Mouse (Mus musculus) heart, embryonic 14.5 days (tissue): ENCODE results near the gene Sidt1. TPM values are rescaled to one million over a fixed set of nuclear protein-coding genes. Genes with fewer than 3 reads are reported as not detected.

Experiments used
- ATAC-seq: fragments of 200-750 bp; cut with Nextera tagmentation; 2 replicates; pipeline ENCODE4 v1.8.0; 2017; ENCODE audit warnings: low read depth, moderate TSS enrichment; ENCODE audit not compliant: insufficient number of reproducible peaks, insufficient read depth, low FRiP score
- H3K27ac ChIP-seq, 2 experiments: fragments of 200-500 bp in 1 of 2; fragments of 300-500 bp in 1 of 2; sonication (generic) in 1 of 2; replicated peaks in 1 of 2; 2 replicates each; pipeline ENCODE4 v1.5.1; 2012 to 2014; ENCODE audit warnings: low read depth in 2 of 2, low read length in 2 of 2, control low read depth in 1 of 2, mild to moderate bottlenecking in 1 of 2, mixed read lengths in 1 of 2; ENCODE audit not compliant: control insufficient read depth in 1 of 2, insufficient read depth in 1 of 2
- H3K27me3 ChIP-seq: fragments of 300-500 bp; sonication (generic); 2 replicates; pipeline ENCODE4 v1.6.1; 2014; ENCODE audit warnings: mild to moderate bottlenecking, low read length, control low read depth; ENCODE audit not compliant: control insufficient read depth, insufficient read depth
- H3K36me3 ChIP-seq: fragments of 300-500 bp; sonication (generic); 2 replicates; pipeline ENCODE4 v1.6.1; 2014; ENCODE audit warnings: mild to moderate bottlenecking, control low read depth, low read length, mixed read lengths; ENCODE audit not compliant: control insufficient read depth, insufficient read depth
- H3K4me1 ChIP-seq, 2 experiments: fragments of 200-500 bp in 1 of 2; fragments of 300-500 bp in 1 of 2; sonication (generic) in 1 of 2; 2 replicates each; pipeline ENCODE4 v1.6.1; 2012 to 2014; ENCODE audit warnings: low read length in 2 of 2, control low read depth in 1 of 2, mixed read lengths in 1 of 2; ENCODE audit not compliant: control insufficient read depth in 2 of 2, insufficient read depth in 2 of 2
- H3K4me2 ChIP-seq: fragments of 300-500 bp; sonication (generic); 2 replicates; pipeline ENCODE4 v1.6.1; 2014; ENCODE audit warnings: mild to moderate bottlenecking, low read length
- H3K4me3 ChIP-seq, 2 experiments: fragments of 200-500 bp in 1 of 2; fragments of 300-500 bp in 1 of 2; sonication (generic) in 1 of 2; 2 replicates each; pipeline ENCODE4 v1.5.1; 2012 to 2014; ENCODE audit warnings: low read length in 2 of 2, mild to moderate bottlenecking in 2 of 2, control low read depth in 1 of 2, low read depth in 1 of 2, moderate library complexity in 1 of 2; ENCODE audit not compliant: control insufficient read depth in 1 of 2, insufficient read depth in 1 of 2
- H3K9ac ChIP-seq: fragments of 300-500 bp; sonication (generic); 2 replicates; pipeline ENCODE4 v1.6.1; 2014; ENCODE audit warnings: mild to moderate bottlenecking, low read length
- H3K9me3 ChIP-seq: fragments of 300-500 bp; sonication (generic); 2 replicates; pipeline ENCODE4 v1.6.1; 2016; ENCODE audit warnings: low read length, control low read depth; ENCODE audit not compliant: control insufficient read depth
- WGBS: fragments of 180-500 bp; shearing (Covaris S2); extraction: QIAGEN DNeasy Blood & Tissue Kit; methylation state at CpG from one replicate; pipeline ENCODE4 v1.1.7; 2014; 5-methylcytosine and 5-hydroxymethylcytosine counted together
- polyA plus RNA-seq: library from polyadenylated mRNA; unstranded; fragments of >200 nt; fragmentation: Nextera tagmentation; extraction: Ambion mirVana; gene quantifications from 2 replicates; pipeline ENCODE4 v1.2.1, GENCODE M21; 2014

Sidt1 gene
- polyA plus RNA-seq, 1 experiment from 2014 or later, result not detected

DNA sequence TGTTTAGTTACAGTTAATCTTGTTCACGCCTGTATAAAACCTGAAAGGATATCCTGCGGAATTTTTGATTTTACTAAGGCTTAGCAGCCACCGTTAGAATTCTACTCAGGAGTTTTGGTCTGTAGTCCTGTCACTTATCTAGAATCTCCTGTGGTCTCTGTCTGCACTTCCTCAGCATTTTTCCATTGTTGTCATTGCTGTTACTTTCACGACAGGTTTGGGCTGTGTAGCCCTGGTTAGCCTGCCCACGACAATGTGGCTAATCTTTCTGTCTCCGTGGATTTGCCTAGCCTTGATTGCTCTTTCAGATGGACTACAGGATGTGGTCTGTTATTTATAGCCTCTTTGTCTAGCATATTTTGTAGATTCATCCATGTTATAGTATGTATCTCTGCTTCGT lies 23.3 kb upstream of the Sidt1 start:
- 44% methylated on average over 7 of the region's 7 CpGs for WGBS
- no peak overlapping the region for H3K9ac ChIP-seq
- H3K9me3 ChIP-seq, result no peaks in the 10 kb centered on the region
- H3K4me3 ChIP-seq, result no peak overlapping the region
- H3K4me1 ChIP-seq, result no peaks in the 10 kb centered on the region
- H3K27me3 ChIP-seq, result no peaks in the 10 kb centered on the region
- no peak overlapping the region for H3K4me2 ChIP-seq
- H3K27ac ChIP-seq, result no peak overlapping the region
- ATAC-seq, result no peak
- H3K36me3 ChIP-seq, result peaks cover 18% of the 10 kb centered on the region

DNA sequence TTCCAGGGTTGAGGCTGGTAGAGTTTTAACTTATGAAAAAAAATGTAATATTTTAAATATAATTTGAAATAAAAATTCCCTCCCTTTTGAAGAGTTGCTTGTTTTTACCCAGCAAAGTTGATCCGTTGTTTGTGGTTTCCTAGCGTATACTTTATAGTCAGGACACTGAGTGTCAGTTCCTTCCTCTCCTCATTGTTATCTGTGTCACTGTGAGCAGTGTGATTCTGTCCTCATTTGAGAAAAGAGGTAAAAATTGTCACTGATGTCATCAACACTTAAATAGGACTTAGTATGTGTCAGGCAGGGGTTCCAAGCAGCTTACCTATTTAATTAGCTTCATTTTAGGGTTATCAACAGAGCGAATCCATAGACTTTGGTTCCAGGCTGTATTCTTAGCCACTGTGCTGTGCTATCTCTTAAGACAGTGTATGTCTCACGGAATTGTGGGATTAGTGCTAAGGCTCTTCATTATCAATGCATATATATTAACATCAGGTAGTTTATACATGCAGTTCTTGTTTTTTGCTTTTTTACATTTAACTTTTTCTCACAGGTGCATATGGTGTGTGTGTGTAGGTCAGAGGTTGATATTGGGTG lies 16.9 kb upstream of the Sidt1 start:
- H3K36me3 ChIP-seq, result no peaks in the 10 kb centered on the region
- 74% methylated on average over 4 of the region's 4 CpGs for WGBS
- H3K4me2 ChIP-seq, result no peak overlapping the region

DNA sequence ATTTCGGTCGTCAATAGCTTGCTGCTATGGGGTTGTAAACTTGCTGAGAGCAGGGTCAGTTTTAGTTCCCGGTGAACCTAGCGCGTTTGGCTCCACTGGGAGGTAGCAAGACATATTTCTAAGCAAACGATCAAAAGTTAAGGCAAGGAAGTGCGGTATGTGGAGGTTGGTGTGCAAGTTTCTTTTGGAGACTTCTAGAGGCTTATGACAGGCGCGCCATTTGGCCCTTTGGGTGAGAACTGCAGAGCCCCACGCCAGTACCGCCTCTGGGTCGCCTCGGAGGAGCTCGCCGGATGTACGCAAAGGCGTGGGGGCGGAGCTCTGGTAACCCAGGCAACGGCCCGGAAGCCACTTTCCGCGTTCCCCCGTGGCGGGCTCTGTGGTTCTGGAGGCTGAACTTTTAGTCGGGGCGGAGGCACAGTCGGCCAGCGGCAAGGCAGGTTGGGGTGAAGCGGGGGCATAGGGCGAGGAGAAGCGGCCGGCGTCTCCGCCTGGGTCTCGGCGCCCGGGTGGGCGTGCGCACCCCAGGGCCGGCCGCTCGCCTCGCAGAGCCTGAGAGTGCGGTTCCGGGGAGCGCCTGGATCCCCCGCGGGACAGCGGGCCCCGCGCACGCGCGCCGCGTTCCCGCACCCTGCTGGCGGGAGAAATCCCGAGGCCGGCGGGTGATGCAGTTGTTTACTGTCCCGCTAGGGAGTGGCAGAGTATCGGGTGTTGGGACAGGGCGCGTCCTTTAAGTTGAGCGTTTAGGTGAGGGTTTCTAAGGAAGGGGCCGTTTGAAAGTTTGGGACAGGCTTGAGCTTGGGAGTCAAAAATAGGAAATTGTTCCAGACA lies 14.3 kb upstream of the Sidt1 start, which contains the start of gene Spice1:
Gene Spice1, plus strand, starts transcription at position 51 of the 831 bp plus-strand sequence.
- H3K36me3 ChIP-seq, result no peaks in the 10 kb centered on the region
- peak; percentile 98 for ATAC-seq

More for the DNA sequence above, 16.9 kb upstream of the Sidt1 start:
- Histone ChIP-seq H3K4me1 (peaks cover 2 to 10% of the 10 kb centered on the region in 2 experiments; a peak in 3 of 4 replicates), H3K9ac (no peak overlapping the region), H3K9me3 (no peaks in the 10 kb centered on the region), H3K27me3 (no peaks in the 10 kb centered on the region), H3K4me3 (no peak overlapping the region), H3K27ac (no peak overlapping the region)
- ATAC-seq, result no peak

DNA sequence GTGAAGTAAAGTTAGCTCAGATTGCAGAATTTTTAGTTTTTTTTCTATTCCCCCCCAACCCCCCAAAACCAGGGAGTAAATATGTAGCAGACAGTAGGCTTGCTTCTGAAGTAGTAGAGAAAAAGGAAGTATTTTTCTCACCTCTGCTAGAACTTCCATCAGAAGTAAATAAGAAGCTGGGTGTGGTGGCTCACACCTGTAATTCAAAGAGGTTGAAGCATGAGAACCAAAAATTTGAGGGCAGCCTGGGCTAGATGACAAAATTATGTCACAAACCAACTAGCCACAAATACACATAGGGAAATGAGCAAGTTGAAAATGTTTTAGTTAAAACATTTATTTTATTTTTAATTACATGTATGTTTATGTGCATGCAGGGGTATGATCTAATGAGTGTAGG lies 4.5 kb upstream of the Sidt1 start:
- H3K27me3 ChIP-seq, result peaks cover 14% of the 10 kb centered on the region
- H3K9me3 ChIP-seq, result 0 out of 2 replicates have a peak, but pooled peaks cover 3% of the 10 kb centered on the region
- H3K4me2 ChIP-seq, result no peak overlapping the region
- H3K9ac ChIP-seq, result no peak overlapping the region
- ATAC-seq, result no peak
- H3K4me3 ChIP-seq, result no peak overlapping the region
- peaks cover 0 to 6% of the 10 kb centered on the region in 2 experiments; a peak in 1 of 4 replicates for H3K4me1 ChIP-seq
- no peak overlapping the region for H3K27ac ChIP-seq
- H3K36me3 ChIP-seq, result no peaks in the 10 kb centered on the region

More for the DNA sequence above, 14.3 kb upstream of the Sidt1 start, which contains the start of gene Spice1:
- Histone ChIP-seq H3K9ac (peak within 1 kb of the TSS; percentile 83), H3K9me3 (no peaks in the 10 kb centered on the region), H3K4me1 (peaks cover 2 to 10% of the 10 kb centered on the region in 2 experiments; a peak in 3 of 4 replicates), H3K27me3 (no peaks in the 10 kb centered on the region), H3K4me2 (peak within 1 kb of the TSS; percentile 80), H3K27ac (peak within 1 kb of the TSS; percentile 79 to 91), H3K4me3 (peak within 1 kb of the TSS; percentile 82 to 92)
- WGBS, result under 1% methylated on average over 66 of the region's 67 CpGs

DNA sequence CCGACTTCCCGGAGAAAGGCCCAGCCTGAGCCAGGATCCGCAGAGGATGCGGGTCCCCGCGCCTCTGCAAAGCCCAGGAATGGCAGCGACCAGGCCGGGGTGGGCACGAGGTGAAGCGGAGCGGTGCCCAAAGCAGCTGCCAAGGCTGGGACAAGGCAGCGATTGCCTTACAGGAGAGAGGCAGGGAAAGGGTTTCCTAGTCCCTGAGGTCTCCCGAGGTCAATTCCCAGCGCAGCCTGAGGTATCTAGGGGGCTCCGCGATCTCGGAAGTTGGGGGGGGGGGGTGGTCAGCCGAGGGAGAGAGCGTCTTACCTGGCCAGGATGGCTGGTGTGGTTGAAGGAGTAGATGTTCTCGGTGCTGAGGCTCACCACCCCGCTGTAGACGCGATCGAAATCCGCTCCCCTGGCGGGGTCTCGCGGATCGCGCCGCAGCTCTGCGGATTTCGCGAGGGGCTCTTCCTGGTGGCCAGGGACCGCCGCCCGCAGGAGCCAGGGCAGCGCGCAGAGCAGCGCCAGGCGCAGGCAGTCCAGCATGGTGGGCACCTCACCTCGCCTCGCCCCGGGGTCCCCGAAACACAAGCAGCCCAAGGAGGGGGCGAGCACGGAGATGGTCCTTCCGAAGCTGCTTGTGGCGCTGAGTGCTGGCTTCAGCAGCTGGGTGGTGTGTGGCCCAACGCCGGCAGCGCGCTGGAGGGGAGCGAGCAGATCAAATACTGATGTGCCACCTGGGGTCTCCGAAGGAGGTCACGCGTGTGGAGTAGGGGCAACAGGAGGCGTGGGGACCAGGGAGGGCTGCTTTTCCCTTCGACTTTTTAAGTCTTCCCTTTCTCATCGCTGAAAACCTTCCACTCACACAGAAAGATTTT lies 768 bp downstream of the Sidt1 start:
- H3K4me1 ChIP-seq, result peaks cover 0 to 7% of the 10 kb centered on the region in 2 experiments; a peak in 1 of 4 replicates
- peak overlapping the region; percentile 72 for H3K9ac ChIP-seq
- H3K27ac ChIP-seq, result no peak overlapping the region
- peaks cover 35% of the 10 kb centered on the region for H3K27me3 ChIP-seq
- ATAC-seq, result no peak
- peak overlapping the region; percentile 100 for H3K4me2 ChIP-seq
- WGBS, result under 1% methylated on average over 60 of the region's 60 CpGs
- peak overlapping the region; percentile 55 to 70 for H3K4me3 ChIP-seq
- no peaks in the 10 kb centered on the region for H3K36me3 ChIP-seq
- H3K9me3 ChIP-seq, result no peaks in the 10 kb centered on the region

DNA sequence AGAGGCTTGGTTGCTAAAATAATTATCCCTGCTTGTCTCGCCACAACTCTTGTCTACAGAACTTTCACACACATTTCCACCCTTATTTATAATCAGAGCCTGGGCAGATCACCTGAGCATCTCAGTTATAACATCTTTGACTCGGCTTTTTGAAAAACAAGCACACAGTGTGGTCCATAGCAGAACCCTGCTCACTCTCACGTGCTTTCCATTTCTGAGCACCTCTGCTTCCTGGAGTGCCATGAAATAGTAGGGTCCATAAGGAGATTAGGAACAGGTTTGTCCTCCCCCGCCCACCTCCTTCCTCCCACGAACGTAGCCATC lies 1.4 kb downstream of the Sidt1 start:
- Histone ChIP-seq H3K9ac (peak overlapping the region; percentile 72), H3K36me3 (no peaks in the 10 kb centered on the region), H3K27ac (no peak overlapping the region), H3K4me3 (peak overlapping the region; percentile 55 to 70), H3K27me3 (peaks cover 35% of the 10 kb centered on the region), H3K4me2 (peak overlapping the region; percentile 100), H3K4me1 (peaks cover 0 to 7% of the 10 kb centered on the region in 2 experiments; a peak in 1 of 4 replicates), H3K9me3 (no peaks in the 10 kb centered on the region)
- no peak for ATAC-seq
- 24% methylated on average over 6 of the region's 6 CpGs for WGBS

DNA sequence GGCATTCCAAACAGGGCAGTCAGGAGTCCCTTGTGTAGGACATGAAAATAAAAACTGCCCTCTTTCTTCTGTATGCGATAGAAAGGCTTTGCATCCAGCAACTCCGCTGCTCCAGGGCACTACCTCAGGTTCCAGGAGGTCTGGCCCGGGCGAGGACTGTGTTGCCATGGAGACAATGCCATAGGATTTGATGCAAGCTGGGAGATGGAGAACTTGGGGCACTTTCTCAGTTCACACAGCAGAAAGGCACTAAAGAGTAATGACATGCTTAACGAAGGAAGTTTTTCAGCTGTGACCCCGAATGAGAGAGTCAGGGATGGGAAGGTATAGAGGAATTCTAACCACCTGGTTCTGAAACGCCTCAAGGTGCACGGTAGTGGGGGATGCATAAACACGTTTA lies 1.8 kb downstream of the Sidt1 start:
- ATAC-seq, result no peak
- H3K27ac ChIP-seq, result no peak overlapping the region
- no peak overlapping the region for H3K4me3 ChIP-seq
- H3K36me3 ChIP-seq, result no peaks in the 10 kb centered on the region
- peaks cover 0 to 7% of the 10 kb centered on the region in 2 experiments; a peak in 1 of 4 replicates for H3K4me1 ChIP-seq
- no peaks in the 10 kb centered on the region for H3K9me3 ChIP-seq
- H3K4me2 ChIP-seq, result no peak overlapping the region
- WGBS, result 31% methylated on average over 9 of the region's 9 CpGs
- H3K27me3 ChIP-seq, result peaks cover 35% of the 10 kb centered on the region
- H3K9ac ChIP-seq, result no peak overlapping the region
